Mouse (Mus musculus): ENCODE measurements around the gene Mtif2.

DNA sequence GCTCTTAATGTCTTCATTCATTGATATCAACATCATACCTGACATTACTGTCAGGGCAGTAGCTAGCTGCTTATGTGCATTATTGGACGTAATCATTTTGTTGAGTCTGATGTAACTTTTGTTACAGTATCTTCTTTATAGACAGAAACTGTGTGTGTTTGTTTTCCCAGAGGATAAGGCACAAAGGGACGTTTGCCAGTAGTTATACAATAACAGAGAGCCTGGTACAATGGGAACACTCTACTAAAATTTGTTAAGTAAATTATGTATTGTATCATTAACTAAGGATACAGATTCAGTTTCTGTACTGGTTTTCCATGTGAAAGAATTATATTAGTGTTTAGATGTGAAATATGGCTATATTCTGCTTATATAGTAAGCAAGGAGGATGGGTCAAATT is 46.4 kb downstream of the Mtif2 start:
- TF ChIP-seq CTCF (IDR thresholded peaks at IDR 0.05; ENCODE audit: low read depth), result no peak
- TF ChIP-seq EP300 (optimal IDR thresholded peaks at IDR 0.05), result no peak
